Mouse (Mus musculus) activated CD4-positive, CD25-positive, alpha-beta regulatory T cell, adult 4 months (primary cell): ENCODE results near the gene Nol8. TPM values are rescaled to one million over a fixed set of nuclear protein-coding genes. Genes with fewer than 3 reads are reported as not detected.
A peak's percentile ranks its signal among the peaks of the same experiment; 100 is the strongest.

Source experiments
- ATAC-seq: one replicate; pipeline ENCODE4 v1.8.0; 2017
- polyA plus RNA-seq, 2 experiments: library from polyadenylated mRNA; unstranded; fragments of 100-300 nt; shearing (Covaris generic); gene quantifications; one replicate each; pipeline ENCODE4 v1.2.1; 2017

Nol8 gene
- 10 to 100 TPM; 40.7 to 42.2 TPM for polyA plus RNA-seq

- ATAC-seq: peak; percentile 96
Observed at GRCm38 (mm10) chr13:49652481-49653179, at the start of gene Nol8, which contains the start of gene Cenpp. Gene Nol8, plus strand, starts transcription at chr13:49653078. Gene Cenpp, minus strand, starts transcription at chr13:49652785.

GRCm38 (mm10) chr13:49603603-49604002, 49.3 kb upstream of the Nol8 start:
- ATAC-seq: no peak

DNA sequence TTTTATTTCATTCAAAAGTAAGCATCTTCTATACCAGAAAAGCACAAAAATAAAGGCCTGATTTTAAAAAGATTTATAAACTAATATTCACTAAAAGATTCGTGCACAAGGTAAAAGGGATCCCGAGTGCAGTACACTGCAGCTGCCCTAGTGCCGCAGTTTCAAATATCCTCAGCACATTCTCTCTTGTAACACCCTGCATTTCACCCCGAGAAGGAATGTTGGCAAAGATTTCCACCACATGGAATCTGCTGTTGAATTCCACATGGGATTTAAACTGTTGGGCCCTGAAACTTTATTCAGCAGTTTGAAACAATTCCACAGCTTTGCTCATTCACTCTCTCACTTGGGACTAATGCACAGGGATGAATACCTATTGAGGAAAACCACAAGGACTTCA, 45.2 kb upstream of the Nol8 start, which contains the start of gene Ogn:
Ogn (plus strand) TSS at position 333 of the 400 bp plus-strand sequence.
- no peak for ATAC-seq

DNA sequence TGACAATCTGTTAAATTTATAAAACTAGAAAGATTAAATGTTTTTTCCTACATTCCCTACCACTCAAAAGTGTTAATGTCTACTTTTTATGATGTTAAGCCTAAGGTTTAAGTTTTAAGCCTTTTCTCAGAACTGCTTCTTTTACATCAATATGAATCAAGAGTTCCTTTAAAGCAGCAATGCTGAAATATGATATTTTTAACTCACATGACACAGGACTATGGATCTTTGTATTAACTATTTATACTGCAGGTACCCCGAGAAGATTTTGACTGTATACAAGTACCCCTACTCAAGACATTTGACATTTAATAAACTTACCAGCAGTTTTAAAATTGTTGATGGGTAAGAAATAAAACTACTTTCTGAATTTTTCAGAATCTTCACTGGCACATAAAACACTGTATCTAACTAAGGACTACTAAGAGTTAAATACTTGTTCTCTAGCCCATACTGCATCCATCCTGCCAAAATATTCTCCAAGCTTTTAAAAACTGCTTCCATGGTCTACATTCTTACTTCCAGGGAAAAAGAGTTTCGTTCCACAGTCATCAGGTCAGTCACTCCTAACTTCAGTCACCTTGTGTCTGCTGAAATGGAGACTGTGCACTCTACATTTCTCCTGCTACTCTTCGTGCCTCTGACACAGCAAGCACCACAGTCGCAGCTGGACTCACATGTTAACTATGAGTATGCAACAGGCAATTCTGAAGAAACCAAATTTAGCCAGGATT, 44.1 kb upstream of the Nol8 start:
- no peak for ATAC-seq

GRCm38 (mm10) chr13:49617021-49617420, 35.9 kb upstream of the Nol8 start:
- ATAC-seq: no peak

DNA sequence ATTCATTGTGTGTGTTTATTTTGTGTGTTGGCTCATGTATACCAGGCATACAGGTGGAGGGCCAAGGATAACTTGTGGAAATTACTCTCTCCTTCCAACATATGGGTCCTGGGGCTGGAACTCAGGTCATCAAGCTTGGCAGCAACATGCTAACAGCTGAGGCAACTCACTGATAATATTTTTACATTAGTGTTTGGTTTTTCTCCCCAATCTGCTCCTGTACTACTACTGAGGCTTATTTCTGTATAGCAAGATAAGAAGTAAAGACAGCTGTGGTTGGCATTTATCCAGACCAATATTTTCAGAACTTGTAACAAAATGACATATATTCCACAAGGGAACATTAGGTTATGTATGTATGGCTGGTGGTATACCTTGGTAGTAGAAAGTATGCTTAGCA, 34.5 kb upstream of the Nol8 start:
- ATAC-seq: no peak

DNA sequence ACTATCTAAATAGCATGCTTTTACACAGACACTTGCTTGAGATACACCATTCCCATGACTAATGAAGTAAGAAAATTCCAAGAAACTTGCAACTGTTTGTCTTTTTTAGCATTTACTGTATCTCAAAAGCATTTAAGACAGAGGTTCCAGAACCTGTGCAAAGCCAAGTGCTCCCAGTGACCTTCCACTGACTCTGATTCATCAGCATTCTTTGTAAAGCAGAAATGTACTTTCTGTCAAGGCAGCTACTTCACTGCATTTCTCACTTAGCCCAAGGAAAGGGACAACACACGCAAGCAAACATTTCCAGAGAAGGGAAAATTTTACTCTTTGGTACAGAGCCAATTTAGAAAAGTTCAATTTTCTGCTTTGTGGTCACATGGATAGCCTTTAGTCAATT, 29.7 kb upstream of the Nol8 start:
- ATAC-seq: no peak

DNA sequence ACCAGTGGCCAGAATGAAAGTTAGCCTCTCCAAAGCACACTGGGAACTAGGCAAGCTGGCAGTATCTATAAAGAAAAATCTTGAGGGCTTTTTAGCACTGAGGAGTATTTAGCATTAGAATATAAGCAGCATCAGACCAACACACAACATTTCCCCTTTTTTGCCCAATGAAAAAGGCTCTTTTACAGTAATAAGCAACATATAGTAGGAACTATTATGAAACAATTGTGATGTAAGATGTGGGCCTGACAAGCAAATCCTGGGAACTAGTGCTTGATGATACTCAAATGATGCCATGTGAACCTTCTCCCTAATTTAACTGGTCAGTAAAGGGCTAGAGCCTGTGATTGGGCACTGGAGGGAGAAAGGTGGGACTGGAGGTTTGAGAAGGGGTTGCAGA, 24.7 kb upstream of the Nol8 start:
- ATAC-seq: no peak

DNA sequence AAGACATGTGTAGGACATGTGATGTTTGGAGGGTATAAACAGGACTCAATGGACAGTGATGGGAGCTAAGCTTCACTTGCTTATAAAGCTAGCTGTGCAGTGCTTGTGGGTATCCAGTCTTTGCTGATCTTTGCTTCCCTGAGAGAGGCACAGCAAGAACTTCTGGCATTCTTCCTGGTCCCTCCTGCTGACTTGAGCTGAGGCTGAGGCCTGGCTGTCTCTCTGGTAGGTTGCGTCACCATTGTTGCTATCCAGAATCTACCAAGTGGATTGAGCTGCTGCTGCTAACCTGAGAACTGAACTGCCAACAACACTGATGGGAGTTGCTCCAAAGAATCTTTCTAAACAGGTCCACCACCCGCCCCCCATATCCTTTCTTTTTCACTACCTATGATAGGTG, 23.8 kb upstream of the Nol8 start:
- no peak for ATAC-seq

GRCm38 (mm10) chr13:49639965-49640364, 12.9 kb upstream of the Nol8 start:
- ATAC-seq: no peak

DNA sequence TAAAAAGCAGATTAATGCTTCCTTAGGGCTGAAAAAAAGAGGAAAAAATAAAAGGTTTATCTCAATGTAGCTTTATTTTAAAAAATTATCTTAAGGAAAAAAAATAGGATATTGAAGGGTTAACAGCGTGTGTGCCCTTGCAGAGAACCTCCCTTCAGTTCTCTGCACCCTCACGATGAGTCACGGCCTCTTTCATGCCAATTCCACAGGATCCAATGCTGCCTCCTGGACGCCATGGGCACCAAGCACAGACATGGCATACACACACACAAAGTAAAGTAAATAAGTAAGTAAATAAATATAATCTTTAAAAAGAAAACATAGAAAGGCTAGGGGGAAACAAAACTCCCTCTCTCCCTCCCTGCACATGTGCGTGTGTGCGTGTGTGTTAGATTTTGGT, 10.2 kb upstream of the Nol8 start:
- ATAC-seq: no peak

DNA sequence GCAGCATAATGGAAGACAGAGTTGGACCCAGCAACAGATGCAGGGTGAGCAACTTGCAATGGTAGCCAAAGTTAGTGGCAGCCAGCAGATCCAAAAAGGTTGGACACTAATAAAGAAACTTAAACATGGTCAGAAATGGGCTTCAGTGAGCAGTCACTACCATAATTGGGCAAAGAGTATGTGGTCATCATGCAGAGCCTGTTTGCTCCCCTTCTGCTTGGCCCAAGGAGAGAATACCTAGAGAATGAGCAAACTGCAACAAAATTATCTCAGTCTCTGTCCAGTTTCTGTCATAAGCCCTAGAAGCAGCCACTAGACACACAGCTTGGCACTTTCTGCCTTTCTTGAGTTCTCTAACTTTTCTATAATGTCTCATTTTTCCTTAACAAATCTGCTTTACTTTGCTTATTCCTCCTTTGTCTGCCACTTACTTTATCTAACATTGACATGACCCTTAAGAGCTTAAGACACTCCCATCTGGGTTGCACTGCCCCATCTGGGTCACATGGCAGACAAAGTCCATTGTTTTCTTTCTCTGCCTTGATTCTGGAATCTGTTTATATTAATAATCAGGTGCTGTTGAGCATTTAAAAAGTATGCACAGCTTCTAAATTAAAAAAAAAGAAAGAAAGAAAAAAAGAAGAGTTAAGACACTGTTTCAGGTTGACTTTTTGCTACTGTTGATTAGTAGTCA, 9.1 kb upstream of the Nol8 start:
- ATAC-seq: no peak

GRCm38 (mm10) chr13:49644731-49645529, 7.9 kb upstream of the Nol8 start:
- ATAC-seq: no peak

DNA sequence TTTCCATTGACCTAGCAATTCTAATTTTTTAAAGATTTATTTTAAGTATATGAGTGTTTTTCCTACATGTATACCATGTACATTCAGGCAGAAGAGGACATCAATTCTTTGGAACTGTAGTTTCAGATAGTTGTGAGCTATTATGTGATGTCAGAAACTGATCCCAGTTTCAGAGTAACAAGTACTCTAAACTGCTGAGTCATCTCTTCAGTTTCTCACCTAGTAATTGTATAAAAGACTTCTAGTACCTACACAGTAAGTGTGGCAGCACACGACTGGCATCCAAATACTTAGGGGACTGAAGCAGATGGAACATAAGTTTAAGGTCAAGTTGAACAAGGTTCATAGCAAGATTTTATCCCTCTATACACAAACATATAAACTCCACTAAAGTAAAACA, 6.9 kb upstream of the Nol8 start:
- no peak for ATAC-seq

- ATAC-seq: no peak
Observed at GRCm38 (mm10) chr13:49651136-49651535, 1.7 kb upstream of the Nol8 start.

GRCm38 (mm10) chr13:49651781-49652351, 1.0 kb upstream of the Nol8 start:
- ATAC-seq: no peak

- no peak for ATAC-seq
Observed at GRCm38 (mm10) chr13:49653180-49653541, 283 bp downstream of the Nol8 start.

DNA sequence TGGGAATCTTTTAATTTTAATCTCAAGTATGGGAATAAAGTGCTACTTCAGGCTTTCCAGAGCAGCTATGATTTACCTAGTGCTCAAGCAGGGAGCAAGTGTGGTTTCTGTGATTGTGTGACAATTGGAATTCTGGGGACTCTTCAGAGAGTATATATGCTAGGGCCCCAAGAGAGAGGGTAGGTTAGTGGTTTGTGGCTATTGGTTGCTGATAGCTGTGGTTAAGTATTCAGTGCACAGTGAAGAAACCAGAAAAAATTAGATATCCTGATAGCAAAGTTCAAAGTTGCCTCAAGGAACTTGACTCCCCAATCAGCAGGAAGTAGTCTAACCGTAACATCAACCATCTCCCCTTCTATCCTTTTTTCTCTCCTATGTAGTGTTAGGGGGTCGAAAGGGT, 24.9 kb downstream of the Nol8 start:
- no peak for ATAC-seq

- peak; percentile 100 for ATAC-seq
Observed at GRCm38 (mm10) chr13:49681351-49682232, 28.7 kb downstream of the Nol8 start, which contains the start of gene Iars. Gene Iars, plus strand, starts transcription at chr13:49682100.

DNA sequence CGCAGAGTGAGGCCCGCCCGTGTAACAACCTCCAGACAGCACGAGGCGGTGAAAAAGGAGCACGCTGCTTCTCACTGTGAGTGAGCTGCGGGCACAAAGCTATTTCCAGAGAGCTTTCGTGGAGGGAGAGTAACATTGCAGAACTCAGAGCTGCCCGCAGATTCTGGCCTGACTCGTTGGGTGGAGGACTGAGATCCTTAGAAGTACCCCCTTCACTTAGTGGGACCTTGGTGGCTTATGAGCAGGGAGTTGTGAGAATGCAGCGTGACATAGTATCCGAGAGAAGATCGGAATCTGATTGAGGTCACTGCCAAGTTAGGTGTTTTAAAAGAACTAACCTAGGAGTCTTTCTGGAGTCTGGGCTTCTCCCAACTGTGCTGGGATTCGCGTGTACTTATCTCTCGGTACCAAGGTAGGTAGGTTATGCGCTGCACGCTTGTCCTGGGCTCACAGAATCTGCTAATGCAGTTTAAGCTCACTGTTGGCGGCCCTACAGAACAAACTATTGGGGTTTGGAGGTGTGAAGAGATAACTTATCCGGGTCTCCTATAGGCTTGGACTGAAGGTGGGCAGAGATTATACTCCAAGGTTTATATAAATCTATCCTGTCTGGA, 29.5 kb downstream of the Nol8 start:
- no peak for ATAC-seq

DNA sequence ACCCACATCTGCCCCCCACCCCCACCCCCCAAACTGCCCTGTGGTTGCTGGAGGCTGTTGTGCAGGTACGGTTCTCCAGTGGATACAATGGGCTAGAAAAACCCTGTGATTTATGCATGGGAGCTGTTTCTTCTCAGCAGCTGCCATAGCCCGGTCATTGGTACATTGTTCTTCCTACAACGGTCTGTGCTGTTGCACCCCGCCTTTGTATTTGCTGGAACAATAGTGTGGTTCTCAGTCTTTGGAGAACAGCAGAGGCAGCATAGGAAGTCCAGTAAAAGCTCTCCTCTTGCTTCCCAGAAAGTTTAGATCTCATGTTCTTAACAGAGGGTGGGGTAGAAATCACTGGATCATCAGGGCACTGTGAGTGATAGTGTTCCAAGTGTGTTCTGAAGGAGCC, 31.4 kb downstream of the Nol8 start:
- ATAC-seq: no peak
